Mouse (Mus musculus): Measurements from ENCODE around the gene Sult2a4.
"Not testable (repeated sequence)": the region's sequence is repeated elsewhere in the genome, so short reads cannot be mapped to it uniquely, and the experiment has no call there.

Sult2a4 gene

DNA sequence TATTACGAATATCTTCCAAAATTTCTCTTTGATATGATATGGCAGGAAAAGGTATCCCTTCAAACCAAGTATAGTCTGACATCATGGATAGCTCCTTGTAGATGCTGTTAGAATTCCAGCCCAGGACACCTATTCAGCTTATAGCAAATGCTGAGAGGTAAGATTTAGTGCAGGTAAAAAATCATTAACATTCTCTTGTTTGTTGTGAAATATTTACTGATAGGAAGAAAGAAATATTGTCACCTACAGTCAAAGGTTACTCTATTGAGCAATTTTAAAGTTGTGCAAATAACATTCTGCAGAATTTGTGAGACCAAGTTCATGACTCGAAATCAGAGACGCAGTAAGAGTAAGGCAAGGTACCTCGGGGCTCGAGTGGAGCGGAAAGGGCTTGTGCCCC, at the start of gene Sult2a4:
TSS of gene Sult2a4 (minus strand) at position 101 of the 400 bp plus-strand sequence.
- DNase-seq (ENCODE audit: low read depth, low spot score), result not testable (repeated sequence)

- DNase-seq (ENCODE audit: low read depth, low spot score), result not testable (repeated sequence)
These were observed 41.4 kb upstream of the Sult2a4 start for GRCm38 (mm10) chr7:14030831-14031230.

DNA sequence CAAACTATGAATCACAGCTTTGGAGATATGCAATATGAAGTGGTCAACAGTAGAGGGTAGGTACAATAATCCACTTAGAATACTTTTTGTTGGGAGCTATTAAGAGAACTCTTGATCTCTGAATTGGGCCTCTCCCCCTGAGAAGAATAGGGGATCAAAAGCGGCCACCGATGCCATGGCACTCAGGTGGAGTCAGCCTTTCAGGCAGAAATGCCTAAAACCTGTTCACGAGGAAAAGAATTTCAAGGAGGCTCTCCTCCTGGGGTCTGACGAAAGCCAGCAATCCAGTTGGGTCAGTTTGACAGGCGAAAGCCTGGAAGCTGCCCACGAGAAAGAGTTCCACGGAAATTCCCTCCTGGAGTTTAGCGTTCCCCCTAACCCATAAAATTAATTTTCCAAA, 23.7 kb upstream of the Sult2a4 start:
- no peak for DNase-seq (ENCODE audit: low read depth, low spot score)

GRCm38 (mm10) chr7:14010686-14011085, 21.3 kb upstream of the Sult2a4 start:
- not testable (repeated sequence) for DNase-seq (ENCODE audit: low read depth, low spot score)

Measured in embryo, embryonic 11.5 days (tissue).